Mouse (Mus musculus): Measurements from ENCODE around the gene 1700023F06Rik. TPM values are rescaled to one million over a fixed set of nuclear protein-coding genes. Genes with fewer than 3 reads are reported as not detected.

The 1700023F06Rik gene
- polyA plus RNA-seq, 1 experiment, result 2.0 TPM

DNA sequence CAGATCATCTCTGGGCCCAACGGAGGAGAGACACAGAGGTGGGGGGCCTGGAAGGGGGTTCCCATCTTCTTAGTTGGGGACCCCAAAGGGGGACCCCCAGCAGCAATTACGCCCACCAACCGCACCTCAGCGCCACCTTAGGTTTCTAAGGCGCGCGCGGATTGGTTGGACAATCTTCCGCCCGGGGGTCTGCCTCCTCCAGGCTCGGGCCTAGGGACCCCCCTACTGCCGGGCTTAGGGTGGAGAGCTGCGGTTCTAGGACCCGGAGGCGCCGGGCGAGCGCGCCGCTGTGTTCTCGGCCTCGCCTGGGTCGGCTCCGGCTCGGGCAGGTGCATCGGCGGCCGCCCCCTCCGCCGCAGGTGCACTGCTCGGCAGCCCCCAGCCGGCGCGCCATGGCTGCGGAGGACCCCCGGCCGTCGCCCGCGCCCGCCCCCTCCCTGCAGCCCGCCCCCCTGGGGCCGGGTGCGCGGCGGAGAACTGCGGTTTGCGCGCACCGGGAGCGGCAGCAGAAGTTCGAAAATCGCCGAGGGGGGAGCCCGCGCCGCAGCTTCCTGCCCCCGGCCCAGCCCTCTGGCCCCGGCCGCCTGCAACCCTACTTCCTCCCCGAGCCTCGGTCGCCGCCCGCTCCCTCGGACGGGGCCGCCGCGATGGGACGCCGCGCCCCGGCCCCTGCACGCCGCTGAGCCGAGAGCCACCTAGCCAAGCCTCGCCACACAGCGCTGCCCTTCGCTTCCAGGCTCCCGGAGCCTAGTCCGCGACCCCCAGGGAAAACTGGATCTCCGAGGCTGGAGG, 37.7 kb downstream of the 1700023F06Rik start, which contains the start of gene Fmnl1:
Fmnl1 (plus strand) TSS at position 614 of the 792 bp plus-strand sequence.
- Histone ChIP-seq H3K9me3 (replicated peaks; ENCODE audit: control insufficient read depth, insufficient read depth, low read length, poor library complexity, severe bottlenecking) (no peaks in the 10 kb centered on the region), H3K27me3 (ENCODE audit: control insufficient read depth, insufficient read depth, low read length, poor library complexity, severe bottlenecking) (peaks cover 9% of the 10 kb centered on the region), H3K9ac (ENCODE audit: low read depth, poor library complexity, severe bottlenecking) (peak within 1 kb of the TSS; percentile 84), H3K36me3 (ENCODE audit: control insufficient read depth, insufficient read depth, low read length, poor library complexity, severe bottlenecking) (no peaks in the 10 kb centered on the region), H3K4me1 (ENCODE audit: control insufficient read depth, insufficient read depth, low read length) (peaks cover 2% of the 10 kb centered on the region), H3K4me3 (ENCODE audit: low read depth, low read length) (peak within 1 kb of the TSS; percentile 68), H3K27ac (ENCODE audit: insufficient read depth, low read length) (no peak within 1 kb of the TSS)
- TF ChIP-seq EP300 (IDR thresholded peaks at IDR 0.05; ENCODE audit: insufficient read depth, low read depth, low read length) (no peak), POLR2A (IDR thresholded peaks at IDR 0.05; ENCODE audit: insufficient read depth, low read length) (no peak), CTCF (IDR thresholded peaks at IDR 0.05; ENCODE audit: low read depth, low read length) (no peak)

DNA sequence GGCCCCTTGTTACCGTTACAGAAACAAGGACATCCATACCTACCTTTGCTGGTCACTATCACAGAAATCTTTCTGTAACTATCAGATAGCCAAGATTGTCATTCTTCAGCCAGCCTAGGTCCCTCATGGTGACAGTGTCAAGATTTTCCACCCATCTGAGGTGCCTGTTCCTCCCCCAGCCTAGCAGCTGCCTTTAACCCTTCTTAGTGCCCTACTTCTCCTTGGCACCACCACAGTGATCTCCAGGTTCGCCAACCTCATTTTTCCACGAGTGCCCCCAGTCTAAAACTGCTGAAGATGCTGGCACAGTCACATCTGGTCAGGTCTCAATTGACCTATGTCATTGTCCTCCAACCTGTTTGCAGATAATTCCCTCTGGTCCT, 38.3 kb downstream of the 1700023F06Rik start:
- TF ChIP-seq POLR2A (IDR thresholded peaks at IDR 0.05; ENCODE audit: insufficient read depth, low read length) (no peak), EP300 (IDR thresholded peaks at IDR 0.05; ENCODE audit: insufficient read depth, low read depth, low read length) (no peak), CTCF (IDR thresholded peaks at IDR 0.05; ENCODE audit: low read depth, low read length) (no peak)
- Histone ChIP-seq H3K4me1 (ENCODE audit: control insufficient read depth, insufficient read depth, low read length) (no peaks in the 10 kb centered on the region), H3K27ac (ENCODE audit: insufficient read depth, low read length) (no peak overlapping the region), H3K4me3 (ENCODE audit: low read depth, low read length) (no peak overlapping the region), H3K36me3 (ENCODE audit: control insufficient read depth, insufficient read depth, low read length, poor library complexity, severe bottlenecking) (no peaks in the 10 kb centered on the region), H3K9me3 (replicated peaks; ENCODE audit: control insufficient read depth, insufficient read depth, low read length, poor library complexity, severe bottlenecking) (no peaks in the 10 kb centered on the region), H3K9ac (ENCODE audit: low read depth, poor library complexity, severe bottlenecking) (peak overlapping the region; percentile 84), H3K27me3 (ENCODE audit: control insufficient read depth, insufficient read depth, low read length, poor library complexity, severe bottlenecking) (peaks cover 9% of the 10 kb centered on the region)

GRCm38 (mm10) chr11:103169664-103170063, 38.7 kb downstream of the 1700023F06Rik start:
- no peak overlapping the region for H3K27ac ChIP-seq (ENCODE audit: insufficient read depth, low read length)
- H3K9me3 ChIP-seq (replicated peaks; ENCODE audit: control insufficient read depth, insufficient read depth, low read length, poor library complexity, severe bottlenecking), result no peaks in the 10 kb centered on the region
- no peaks in the 10 kb centered on the region for H3K36me3 ChIP-seq (ENCODE audit: control insufficient read depth, insufficient read depth, low read length, poor library complexity, severe bottlenecking)
- no peak for TF ChIP-seq CTCF (IDR thresholded peaks at IDR 0.05; ENCODE audit: low read depth, low read length)
- TF ChIP-seq EP300 (IDR thresholded peaks at IDR 0.05; ENCODE audit: insufficient read depth, low read depth, low read length), result no peak
- TF ChIP-seq POLR2A (IDR thresholded peaks at IDR 0.05; ENCODE audit: insufficient read depth, low read length), result no peak
- peaks cover 9% of the 10 kb centered on the region for H3K27me3 ChIP-seq (ENCODE audit: control insufficient read depth, insufficient read depth, low read length, poor library complexity, severe bottlenecking)
- no peak overlapping the region for H3K9ac ChIP-seq (ENCODE audit: low read depth, poor library complexity, severe bottlenecking)
- no peak overlapping the region for H3K4me3 ChIP-seq (ENCODE audit: low read depth, low read length)
- H3K4me1 ChIP-seq (ENCODE audit: control insufficient read depth, insufficient read depth, low read length), result no peaks in the 10 kb centered on the region

GRCm38 (mm10) chr11:103168690-103169390, 39.5 kb downstream of the 1700023F06Rik start:
- H3K36me3 ChIP-seq (ENCODE audit: control insufficient read depth, insufficient read depth, low read length, poor library complexity, severe bottlenecking), result no peaks in the 10 kb centered on the region
- H3K4me1 ChIP-seq (ENCODE audit: control insufficient read depth, insufficient read depth, low read length), result no peaks in the 10 kb centered on the region
- no peak overlapping the region for H3K9ac ChIP-seq (ENCODE audit: low read depth, poor library complexity, severe bottlenecking)
- TF ChIP-seq CTCF (IDR thresholded peaks at IDR 0.05; ENCODE audit: low read depth, low read length) (peak; percentile 95), POLR2A (IDR thresholded peaks at IDR 0.05; ENCODE audit: insufficient read depth, low read length) (no peak), EP300 (IDR thresholded peaks at IDR 0.05; ENCODE audit: insufficient read depth, low read depth, low read length) (no peak)
- no peak overlapping the region for H3K27ac ChIP-seq (ENCODE audit: insufficient read depth, low read length)
- no peak overlapping the region for H3K4me3 ChIP-seq (ENCODE audit: low read depth, low read length)
- H3K27me3 ChIP-seq (ENCODE audit: control insufficient read depth, insufficient read depth, low read length, poor library complexity, severe bottlenecking), result peaks cover 9% of the 10 kb centered on the region
- no peaks in the 10 kb centered on the region for H3K9me3 ChIP-seq (replicated peaks; ENCODE audit: control insufficient read depth, insufficient read depth, low read length, poor library complexity, severe bottlenecking)

GRCm38 (mm10) chr11:103164391-103164790, 44.0 kb downstream of the 1700023F06Rik start:
- Histone ChIP-seq H3K36me3 (ENCODE audit: control insufficient read depth, insufficient read depth, low read length, poor library complexity, severe bottlenecking) (no peaks in the 10 kb centered on the region), H3K9ac (ENCODE audit: low read depth, poor library complexity, severe bottlenecking) (no peak overlapping the region), H3K4me1 (ENCODE audit: control insufficient read depth, insufficient read depth, low read length) (no peaks in the 10 kb centered on the region), H3K27me3 (ENCODE audit: control insufficient read depth, insufficient read depth, low read length, poor library complexity, severe bottlenecking) (no peaks in the 10 kb centered on the region), H3K4me3 (ENCODE audit: low read depth, low read length) (no peak overlapping the region), H3K9me3 (replicated peaks; ENCODE audit: control insufficient read depth, insufficient read depth, low read length, poor library complexity, severe bottlenecking) (no peaks in the 10 kb centered on the region), H3K27ac (ENCODE audit: insufficient read depth, low read length) (0 out of 2 replicates have a peak overlapping the region, but pooled peaks have one; percentile 13)
- TF ChIP-seq CTCF (IDR thresholded peaks at IDR 0.05; ENCODE audit: low read depth, low read length), result no peak
- TF ChIP-seq POLR2A (IDR thresholded peaks at IDR 0.05; ENCODE audit: insufficient read depth, low read length), result no peak
- TF ChIP-seq EP300 (IDR thresholded peaks at IDR 0.05; ENCODE audit: insufficient read depth, low read depth, low read length), result no peak

DNA sequence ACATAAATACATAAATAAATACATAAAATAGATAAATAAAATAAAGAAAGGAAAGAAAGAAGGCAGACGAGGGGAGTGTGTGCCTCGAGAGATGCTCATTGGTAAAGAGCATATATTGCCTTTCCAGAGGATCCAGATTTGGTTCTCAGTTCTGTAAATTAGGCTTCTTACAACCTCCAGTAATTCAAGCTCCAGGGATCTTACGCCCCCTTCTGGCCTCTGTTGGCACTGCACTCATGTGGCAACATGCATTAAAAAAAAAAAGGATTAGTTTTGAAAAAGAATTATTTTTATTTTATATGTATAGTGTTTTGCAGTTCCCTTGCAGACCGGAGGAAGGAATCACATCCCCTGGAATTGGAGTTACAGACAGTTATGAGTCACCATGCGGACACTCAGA, 46.2 kb downstream of the 1700023F06Rik start:
- Histone ChIP-seq H3K27me3 (ENCODE audit: control insufficient read depth, insufficient read depth, low read length, poor library complexity, severe bottlenecking) (no peaks in the 10 kb centered on the region), H3K36me3 (ENCODE audit: control insufficient read depth, insufficient read depth, low read length, poor library complexity, severe bottlenecking) (no peaks in the 10 kb centered on the region), H3K9ac (ENCODE audit: low read depth, poor library complexity, severe bottlenecking) (no peak overlapping the region), H3K4me1 (ENCODE audit: control insufficient read depth, insufficient read depth, low read length) (no peaks in the 10 kb centered on the region), H3K27ac (ENCODE audit: insufficient read depth, low read length) (no peak overlapping the region), H3K4me3 (ENCODE audit: low read depth, low read length) (no peak overlapping the region), H3K9me3 (replicated peaks; ENCODE audit: control insufficient read depth, insufficient read depth, low read length, poor library complexity, severe bottlenecking) (no peaks in the 10 kb centered on the region)
- TF ChIP-seq CTCF (IDR thresholded peaks at IDR 0.05; ENCODE audit: low read depth, low read length) (peak; percentile 49), POLR2A (IDR thresholded peaks at IDR 0.05; ENCODE audit: insufficient read depth, low read length) (no peak)

Data from ES-Bruce4 (cell line).